Mouse (Mus musculus) midbrain, embryonic 14.5 days (tissue): Measurements from ENCODE around the gene Mia2. TPM values are rescaled to one million over a fixed set of nuclear protein-coding genes. Genes with fewer than 3 reads are reported as not detected.
"Not testable (repeated sequence)": the region's sequence is repeated elsewhere in the genome, so short reads cannot be mapped to it uniquely, and the experiment has no call there.

Experiments
- ATAC-seq: fragments of 200-750 bp; cut with Nextera tagmentation; 2 replicates; pipeline ENCODE4 v1.8.0; 2017; ENCODE audit warnings: moderate number of reproducible peaks, moderate library complexity; ENCODE audit not compliant: low FRiP score, low TSS enrichment
- DNase-seq: peaks from one replicate; pipeline ENCODE4 v3.0.0-alpha.2; 2015
- H3K27ac ChIP-seq: fragments of 300-500 bp; sonication (generic); replicated peaks from 2 replicates; pipeline ENCODE4 v1.5.1; 2014; ENCODE audit warnings: mild to moderate bottlenecking, low read depth, low read length, moderate library complexity
- H3K27me3 ChIP-seq: fragments of 300-500 bp; sonication (generic); 2 replicates; pipeline ENCODE4 v1.6.1; 2014; ENCODE audit warnings: low read length, control low read depth, mixed read lengths; ENCODE audit not compliant: control insufficient read depth, insufficient read depth
- H3K36me3 ChIP-seq: fragments of 300-500 bp; sonication (generic); 2 replicates; pipeline ENCODE4 v1.6.1; 2014; ENCODE audit warnings: low read length, control low read depth; ENCODE audit not compliant: control insufficient read depth, insufficient read depth
- H3K4me1 ChIP-seq: fragments of 300-500 bp; sonication (generic); 2 replicates; pipeline ENCODE4 v1.6.1; 2014; ENCODE audit warnings: mild to moderate bottlenecking, antibody characterized with exemption, low read length, control low read depth; ENCODE audit not compliant: control insufficient read depth, insufficient read depth
- H3K4me2 ChIP-seq: fragments of 300-500 bp; sonication (generic); 2 replicates; pipeline ENCODE4 v1.6.1; 2014; ENCODE audit warnings: mild to moderate bottlenecking, low read length, moderate library complexity
- H3K4me3 ChIP-seq: fragments of 300-500 bp; sonication (generic); replicated peaks from 2 replicates; pipeline ENCODE4 v1.5.1; 2014; ENCODE audit warnings: low read depth, low read length
- H3K9ac ChIP-seq: fragments of 300-500 bp; sonication (generic); replicated peaks from 2 replicates; pipeline ENCODE4 v1.6.1; 2014; ENCODE audit warnings: mild to moderate bottlenecking, low read length, moderate library complexity
- H3K9me3 ChIP-seq: fragments of 300-500 bp; sonication (generic); 2 replicates; pipeline ENCODE4 v1.6.1; 2016; ENCODE audit warnings: low read length, control low read depth, mixed read lengths; ENCODE audit not compliant: control insufficient read depth
- WGBS: fragments of 180-500 bp; shearing (Covaris S2); extraction: QIAGEN DNeasy Blood & Tissue Kit; methylation state at CpG from one replicate; pipeline ENCODE4 v1.1.7; 2014; 5-methylcytosine and 5-hydroxymethylcytosine counted together
- polyA plus RNA-seq: library from polyadenylated mRNA; unstranded; fragments of >200 nt; fragmentation: Nextera tagmentation; extraction: Ambion mirVana; gene quantifications from 2 replicates; pipeline ENCODE4 v1.2.1, GENCODE M21; 2014

Gene Mia2
- polyA plus RNA-seq: 27.9 and 37.5 TPM in 2 replicates

- 86% methylated on average over 19 of the region's 19 CpGs for WGBS
- Histone ChIP-seq H3K4me2 (no peak within 1 kb of the TSS), H3K27ac (no peak within 1 kb of the TSS), H3K9me3 (no peaks in the 10 kb centered on the region), H3K27me3 (no peaks in the 10 kb centered on the region), H3K4me3 (no peak within 1 kb of the TSS), H3K9ac (no peak within 1 kb of the TSS), H3K36me3 (no peaks in the 10 kb centered on the region), H3K4me1 (no peaks in the 10 kb centered on the region)
- ATAC-seq: no peak
- DNase-seq: no peak
Measured at GRCm38 (mm10) chr12:59095104-59096025, at the start of gene Mia2. Gene Mia2 (plus strand): TSS chr12:59095799.

GRCm38 (mm10) chr12:59052470-59052869 lies 43.1 kb upstream of the Mia2 start:
- Histone ChIP-seq H3K36me3 (peaks cover 32% of the 10 kb centered on the region), H3K9ac (no peak overlapping the region), H3K27me3 (no peaks in the 10 kb centered on the region), H3K27ac (no peak overlapping the region), H3K4me1 (no peaks in the 10 kb centered on the region), H3K4me3 (no peak overlapping the region), H3K9me3 (no peaks in the 10 kb centered on the region), H3K4me2 (no peak overlapping the region)
- no peak for DNase-seq
- WGBS: 95% methylated on average over 3 of the region's 3 CpGs
- no peak for ATAC-seq

DNA sequence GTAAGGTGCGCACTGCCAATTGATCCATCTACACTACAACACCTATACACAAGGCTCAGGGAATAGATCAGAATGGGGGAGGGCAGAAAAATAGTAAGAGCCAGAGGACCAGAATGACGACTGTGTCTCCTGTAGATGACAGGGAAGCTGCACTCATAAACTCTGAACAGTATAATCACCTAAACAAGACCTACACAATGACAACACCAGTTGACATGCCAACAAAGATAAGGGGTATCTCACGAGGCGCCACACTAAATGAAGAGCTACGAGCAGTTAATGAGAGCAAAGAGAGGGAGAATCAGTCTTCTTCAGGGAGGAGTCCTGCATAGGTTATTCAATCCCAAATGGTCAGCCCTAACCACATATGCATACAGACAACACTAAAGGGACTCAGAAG lies 42.4 kb upstream of the Mia2 start:
- no peaks in the 10 kb centered on the region for H3K4me1 ChIP-seq
- no peak for DNase-seq
- ATAC-seq: no peak
- no peaks in the 10 kb centered on the region for H3K27me3 ChIP-seq
- 91% methylated on average over 5 of the region's 5 CpGs for WGBS
- H3K9me3 ChIP-seq: no peaks in the 10 kb centered on the region
- no peak overlapping the region for H3K9ac ChIP-seq
- peaks cover 29% of the 10 kb centered on the region for H3K36me3 ChIP-seq
- H3K4me3 ChIP-seq: no peak overlapping the region
- no peak overlapping the region for H3K27ac ChIP-seq
- H3K4me2 ChIP-seq: no peak overlapping the region

GRCm38 (mm10) chr12:59053976-59054375 lies 41.6 kb upstream of the Mia2 start:
- Histone ChIP-seq H3K27ac (no peak overlapping the region), H3K36me3 (peaks cover 21% of the 10 kb centered on the region), H3K27me3 (no peaks in the 10 kb centered on the region), H3K4me1 (no peaks in the 10 kb centered on the region), H3K9ac (no peak overlapping the region), H3K4me3 (no peak overlapping the region), H3K9me3 (no peaks in the 10 kb centered on the region), H3K4me2 (no peak overlapping the region)
- no peak for DNase-seq
- ATAC-seq: no peak

DNA sequence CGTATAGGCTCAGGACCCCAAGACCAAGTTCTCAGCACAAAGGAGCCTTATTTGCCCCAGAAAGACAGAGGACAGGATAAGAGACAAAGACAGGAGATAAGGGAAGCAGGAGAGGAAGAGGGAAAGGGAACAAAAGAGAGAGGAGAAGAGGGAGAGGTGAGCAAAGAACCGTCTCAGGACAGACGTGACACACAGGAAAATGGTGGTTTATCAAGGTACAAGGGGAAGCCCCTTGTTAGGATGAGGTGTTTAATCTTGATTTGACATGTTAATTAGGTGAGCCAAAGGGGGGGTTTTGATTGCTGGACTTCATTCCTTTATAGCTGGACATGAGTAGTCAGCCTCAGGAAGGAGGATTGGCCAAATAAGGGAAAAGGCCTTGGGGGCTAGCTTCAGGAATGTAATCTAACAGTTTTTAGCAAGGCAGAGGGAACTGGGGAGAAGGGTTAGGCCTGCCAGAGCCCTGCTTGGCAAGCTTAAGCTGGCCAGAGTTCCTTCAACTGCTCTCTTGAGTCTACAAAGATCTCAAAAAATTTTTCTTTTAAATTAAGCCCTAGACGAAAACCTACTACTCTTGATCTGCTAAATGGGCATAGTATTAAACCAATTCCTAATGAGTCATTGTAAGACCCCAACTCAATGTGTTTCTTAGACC lies 40.3 kb upstream of the Mia2 start:
- DNase-seq: no peak
- no peak for ATAC-seq
- H3K9ac ChIP-seq: no peak overlapping the region
- no peak overlapping the region for H3K4me3 ChIP-seq
- no peak overlapping the region for H3K4me2 ChIP-seq
- H3K27ac ChIP-seq: no peak overlapping the region
- peaks cover 11% of the 10 kb centered on the region for H3K4me1 ChIP-seq
- WGBS: 92% methylated on average over 4 of the region's 4 CpGs
- no peaks in the 10 kb centered on the region for H3K27me3 ChIP-seq
- no peaks in the 10 kb centered on the region for H3K9me3 ChIP-seq
- H3K36me3 ChIP-seq: peaks cover 11% of the 10 kb centered on the region; the same call in 1 of the 2 replicates

GRCm38 (mm10) chr12:59056222-59056621 lies 39.4 kb upstream of the Mia2 start:
- Histone ChIP-seq H3K4me3 (no peak overlapping the region), H3K27ac (no peak overlapping the region), H3K4me1 (peaks cover 13% of the 10 kb centered on the region), H3K36me3 (peaks cover 11% of the 10 kb centered on the region; the same call in 1 of the 2 replicates), H3K9me3 (no peaks in the 10 kb centered on the region), H3K4me2 (no peak overlapping the region), H3K9ac (no peak overlapping the region), H3K27me3 (no peaks in the 10 kb centered on the region)
- 97% methylated on average over 11 of the region's 11 CpGs for WGBS
- DNase-seq (no peak), ATAC-seq (no peak)

- not testable (repeated sequence) for H3K27me3 ChIP-seq, H3K4me2 ChIP-seq, H3K36me3 ChIP-seq, ATAC-seq, H3K9me3 ChIP-seq, H3K27ac ChIP-seq, H3K4me3 ChIP-seq, DNase-seq, H3K9ac ChIP-seq
- 91% methylated on average over 5 of the region's 5 CpGs for WGBS
- peaks cover 13% of the 10 kb centered on the region for H3K4me1 ChIP-seq
Measured at GRCm38 (mm10) chr12:59058242-59058641, 37.4 kb upstream of the Mia2 start.

GRCm38 (mm10) chr12:59060322-59060721 lies 35.3 kb upstream of the Mia2 start:
- Histone ChIP-seq H3K27ac (peak overlapping the region; percentile 94; the same call in 1 of the 2 replicates), H3K27me3 (no peaks in the 10 kb centered on the region), H3K9me3 (no peaks in the 10 kb centered on the region), H3K4me2 (peak overlapping the region; percentile 58), H3K4me3 (peak overlapping the region; percentile 75), H3K4me1 (peaks cover 13% of the 10 kb centered on the region), H3K9ac (peak overlapping the region; percentile 89), H3K36me3 (peaks cover 5% of the 10 kb centered on the region; the same call in 1 of the 2 replicates)
- 69% methylated on average over 4 of the region's 4 CpGs for WGBS
- no peak for DNase-seq
- ATAC-seq: no peak
